Mouse (Mus musculus) liver, embryonic 18 days (tissue): ENCODE measurements around the gene Gm17268. TPM values are rescaled to one million over a fixed set of nuclear protein-coding genes. Genes with fewer than 3 reads are reported as not detected.

Experiments
- polyA plus RNA-seq: library from polyadenylated mRNA; depleted of rRNA; stranded (reverse); fragments of >200 nt; gene quantifications from 2 replicates; pipeline ENCODE4 v1.2.3, GENCODE M21; 2012; rRNA removed

Gene Gm17268
- not detected in 2 replicates for polyA plus RNA-seq

GRCm38 (mm10) chr11:82038535-82038934 lies at the start of gene Gm17268:
TSS of gene Gm17268 (minus strand) at chr11:82038562.

DNA sequence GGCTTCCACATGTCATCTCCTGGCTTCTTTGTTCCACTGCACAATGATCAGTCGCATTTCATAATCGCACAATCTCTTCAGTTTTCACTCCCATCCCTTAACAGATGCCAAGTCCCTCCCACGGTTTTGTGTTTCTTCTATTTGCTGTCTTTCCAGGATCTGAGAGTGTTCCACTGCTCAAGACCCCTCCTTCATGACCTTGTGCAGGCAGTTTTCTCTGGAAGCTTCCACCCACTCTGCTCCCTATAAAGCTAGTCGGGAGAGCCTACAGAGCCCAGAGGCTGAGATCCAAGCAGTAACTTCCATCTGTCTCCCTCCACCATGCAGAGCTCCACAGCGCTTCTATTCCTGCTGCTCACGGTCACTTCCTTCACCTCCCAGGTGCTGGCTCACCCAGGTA lies 19.3 kb upstream of the Gm17268 start, which contains the start of gene Ccl11:
Gene Ccl11, plus strand, starts transcription at position 178 of the 400 bp plus-strand sequence.

DNA sequence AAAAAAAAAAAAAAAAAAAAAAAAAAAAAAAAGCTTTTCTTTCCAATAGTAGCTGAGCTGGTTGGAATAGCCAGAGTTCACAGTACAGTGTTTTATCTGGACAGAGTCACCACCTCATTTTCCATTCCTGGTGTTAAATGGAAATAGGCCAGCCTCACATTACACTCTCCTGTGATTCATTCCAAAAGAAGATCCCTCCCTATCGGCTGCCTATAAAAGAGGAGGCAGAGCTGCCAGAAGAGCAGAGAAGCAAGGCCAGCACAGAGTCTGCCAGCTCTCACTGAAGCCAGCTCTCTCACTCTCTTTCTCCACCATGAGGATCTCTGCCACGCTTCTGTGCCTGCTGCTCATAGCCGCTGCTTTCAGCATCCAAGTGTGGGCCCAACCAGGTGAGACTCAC lies 7.1 kb upstream of the Gm17268 start, which contains the start of gene Ccl7:
Gene Ccl7, plus strand, starts transcription at position 242 of the 400 bp plus-strand sequence.

DNA sequence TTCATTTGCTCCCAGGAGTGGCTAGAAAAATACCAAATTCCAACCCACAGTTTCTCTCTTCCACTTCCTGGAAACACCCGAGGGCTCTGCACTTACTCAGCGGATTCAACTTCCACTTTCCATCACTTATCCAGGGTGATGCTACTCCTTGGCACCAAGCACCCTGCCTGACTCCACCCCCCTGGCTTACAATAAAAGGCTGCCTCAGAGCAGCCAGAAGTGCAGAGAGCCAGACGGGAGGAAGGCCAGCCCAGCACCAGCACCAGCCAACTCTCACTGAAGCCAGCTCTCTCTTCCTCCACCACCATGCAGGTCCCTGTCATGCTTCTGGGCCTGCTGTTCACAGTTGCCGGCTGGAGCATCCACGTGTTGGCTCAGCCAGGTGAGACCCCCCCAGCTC lies 3.0 kb downstream of the Gm17268 start, which contains the start of gene Ccl2:
Gene Ccl2, plus strand, starts transcription at position 216 of the 400 bp plus-strand sequence.

Other genes starting within 250 kb of the Gm17268 start
- gene 5530401A14Rik, start 177.9 kb downstream of the Gm17268 start, polyA plus RNA-seq: not detected in 2 replicates
- not detected in 2 replicates for gene Asic2, start 70.1 kb downstream of the Gm17268 start, polyA plus RNA-seq
- gene Ccl2, start 3.0 kb downstream of the Gm17268 start, polyA plus RNA-seq: 3.2 and 3.8 TPM in 2 replicates
- 0.71 and 1.00 TPM in 2 replicates for gene Ccl7, start 7.2 kb upstream of the Gm17268 start, polyA plus RNA-seq
- 0.07 and 0.08 TPM in 2 replicates for gene Ccl11, start 19.3 kb upstream of the Gm17268 start, polyA plus RNA-seq
- 2.0 and 2.3 TPM in 2 replicates for gene Ccl12, start 63.3 kb upstream of the Gm17268 start, polyA plus RNA-seq
- gene Ccl8, start 76.6 kb upstream of the Gm17268 start, polyA plus RNA-seq: 0.12 and 0.52 TPM in 2 replicates